Mouse (Mus musculus): ENCODE data around the gene Rbpj. TPM values are rescaled to one million over a fixed set of nuclear protein-coding genes. Genes with fewer than 3 reads are reported as not detected.

Gene Rbpj
- polyA plus RNA-seq, 2 experiments, result 49.7 to 57.3 TPM

DNA sequence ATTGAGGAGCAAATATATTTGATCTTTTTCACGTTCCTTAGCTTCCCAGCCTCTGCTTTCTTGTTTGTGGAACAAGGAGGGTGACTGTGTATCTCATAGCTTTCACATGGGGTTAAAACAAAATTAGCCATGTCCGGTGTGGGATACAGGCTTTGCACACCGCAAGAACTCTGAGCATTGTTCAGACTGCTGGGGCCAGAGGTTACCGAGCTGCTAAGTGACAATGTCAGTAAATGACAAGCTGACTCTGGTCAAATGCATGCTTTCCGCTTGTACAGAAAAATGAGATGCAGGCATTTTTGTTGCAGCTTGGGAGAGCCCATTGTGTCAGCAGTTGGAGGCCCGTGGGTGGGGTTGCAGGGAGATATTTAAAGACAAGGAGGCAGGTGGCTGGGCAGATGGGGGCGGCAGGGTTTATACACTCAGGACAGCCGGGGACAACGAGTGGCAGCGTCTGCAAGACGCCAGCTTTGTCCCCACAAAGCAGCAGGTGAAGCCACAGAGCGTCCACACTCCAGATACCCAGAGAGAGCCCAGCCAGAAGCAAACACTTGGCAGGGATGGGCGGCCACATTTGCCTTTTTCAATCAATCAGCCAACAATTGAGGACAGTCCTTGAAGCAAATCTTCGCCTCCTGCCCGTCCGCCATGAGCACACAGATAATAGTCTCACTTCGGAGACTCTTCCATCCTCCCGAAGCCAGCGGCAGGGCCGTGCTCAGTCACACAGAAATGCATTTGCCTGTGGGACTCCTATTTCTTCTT lies 59.5 kb downstream of the Rbpj start:
- ATAC-seq (ENCODE audit: low FRiP score, low read depth), result peak; percentile 73

DNA sequence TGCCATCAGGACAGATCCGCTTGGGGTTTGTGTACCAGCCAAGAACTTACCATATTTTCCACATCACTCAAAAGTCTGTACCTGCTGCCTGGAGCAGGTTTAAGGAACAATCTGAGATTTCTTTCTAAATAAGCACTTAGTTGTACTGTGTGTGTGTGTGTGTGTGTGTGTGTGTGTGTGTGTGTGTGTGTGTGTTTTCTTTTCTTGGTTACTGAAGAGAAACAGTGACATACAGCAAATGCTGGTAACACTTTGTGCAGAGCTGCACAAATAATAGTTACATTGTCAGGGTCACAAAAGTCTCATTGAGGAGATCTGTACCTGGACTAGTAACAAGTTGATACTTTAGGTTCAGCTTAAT lies 60.1 kb downstream of the Rbpj start:
- no peak for TF ChIP-seq POLR2A (IDR thresholded peaks at IDR 0.05; ENCODE audit: borderline replicate concordance, extremely low read depth, insufficient read depth, insufficient read length)
- WGBS, result 67% methylated on average over 1 of the region's 1 CpGs
- no peak overlapping the region; the same call in 1 of the 2 replicates for H3K27ac ChIP-seq (replicated peaks; ENCODE audit: low read depth, low read length)

More for the DNA sequence above, 59.5 kb downstream of the Rbpj start:
- H3K36me3 ChIP-seq (ENCODE audit: control insufficient read depth, insufficient read depth, low read length), result no peaks in the 10 kb centered on the region
- no peaks in the 10 kb centered on the region for H3K9me3 ChIP-seq (ENCODE audit: control insufficient read depth, low read length)
- H3K4me3 ChIP-seq (replicated peaks; ENCODE audit: low read length), result no peak overlapping the region
- H3K4me1 ChIP-seq (ENCODE audit: control insufficient read depth, insufficient read depth, low read length), result peaks cover 5% of the 10 kb centered on the region
- no peak overlapping the region for H3K9ac ChIP-seq (ENCODE audit: low read depth, low read length, severe bottlenecking)
- TF ChIP-seq POLR2A (IDR thresholded peaks at IDR 0.05; ENCODE audit: borderline replicate concordance, extremely low read depth, insufficient read depth, insufficient read length), result no peak
- DNase-seq (ENCODE audit: low spot score), result peak; percentile 13
- WGBS, result 74% methylated on average over 20 of the region's 20 CpGs
- H3K27me3 ChIP-seq (ENCODE audit: control insufficient read depth, insufficient read depth, low read length), result no peaks in the 10 kb centered on the region
- H3K4me2 ChIP-seq (replicated peaks; ENCODE audit: low read depth, low read length, severe bottlenecking), result no peak overlapping the region
- 0 out of 2 replicates have a peak overlapping the region, but pooled peaks have one; percentile 8 for H3K27ac ChIP-seq (replicated peaks; ENCODE audit: low read depth, low read length)

DNA sequence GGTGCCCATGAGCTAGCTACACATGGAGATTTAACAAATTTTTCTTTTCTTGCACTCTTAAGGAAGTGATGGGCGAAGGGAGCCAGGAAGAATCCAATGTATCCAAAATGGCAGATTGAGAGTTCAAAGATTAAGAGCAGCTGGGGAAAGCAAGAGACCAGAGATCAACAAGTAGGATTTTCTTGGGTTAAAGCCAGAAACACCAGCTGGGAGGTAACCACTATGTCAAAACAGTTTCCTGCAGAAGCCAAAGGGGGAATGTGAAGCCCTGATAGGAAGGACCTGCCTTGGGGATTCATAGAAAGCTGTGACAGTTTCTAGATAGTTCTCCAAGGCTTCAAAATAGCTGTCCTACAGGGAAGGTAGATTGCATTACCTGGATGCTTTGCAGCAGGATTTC lies 63.9 kb downstream of the Rbpj start:
- Histone ChIP-seq H3K4me1 (ENCODE audit: control insufficient read depth, insufficient read depth, low read length) (no peaks in the 10 kb centered on the region), H3K27me3 (ENCODE audit: control insufficient read depth, insufficient read depth, low read length) (no peaks in the 10 kb centered on the region), H3K36me3 (ENCODE audit: control insufficient read depth, insufficient read depth, low read length) (no peaks in the 10 kb centered on the region), H3K4me3 (replicated peaks; ENCODE audit: low read length) (no peak overlapping the region), H3K9ac (ENCODE audit: low read depth, low read length, severe bottlenecking) (no peak overlapping the region), H3K27ac (replicated peaks; ENCODE audit: low read depth, low read length) (no peak overlapping the region), H3K9me3 (ENCODE audit: control insufficient read depth, low read length) (no peaks in the 10 kb centered on the region), H3K4me2 (replicated peaks; ENCODE audit: low read depth, low read length, severe bottlenecking) (no peak overlapping the region)
- DNase-seq (ENCODE audit: low spot score) (peak; percentile 72), ATAC-seq (ENCODE audit: low FRiP score, low read depth) (no peak)
- TF ChIP-seq POLR2A (IDR thresholded peaks at IDR 0.05; ENCODE audit: borderline replicate concordance, extremely low read depth, insufficient read depth, insufficient read length), result no peak
- 100% methylated on average over 1 of the region's 1 CpGs for WGBS

More for the DNA sequence above, 60.1 kb downstream of the Rbpj start:
- H3K4me2 ChIP-seq (replicated peaks; ENCODE audit: low read depth, low read length, severe bottlenecking), result no peak overlapping the region
- H3K27me3 ChIP-seq (ENCODE audit: control insufficient read depth, insufficient read depth, low read length), result no peaks in the 10 kb centered on the region
- H3K9me3 ChIP-seq (ENCODE audit: control insufficient read depth, low read length), result no peaks in the 10 kb centered on the region
- H3K36me3 ChIP-seq (ENCODE audit: control insufficient read depth, insufficient read depth, low read length), result no peaks in the 10 kb centered on the region
- H3K9ac ChIP-seq (ENCODE audit: low read depth, low read length, severe bottlenecking), result no peak overlapping the region
- no peak overlapping the region for H3K4me3 ChIP-seq (replicated peaks; ENCODE audit: low read length)
- ATAC-seq (ENCODE audit: low FRiP score, low read depth) (no peak), DNase-seq (ENCODE audit: low spot score) (no peak)
- peaks cover 5% of the 10 kb centered on the region for H3K4me1 ChIP-seq (ENCODE audit: control insufficient read depth, insufficient read depth, low read length)

- Histone ChIP-seq H3K9me3 (ENCODE audit: control insufficient read depth, low read length) (no peaks in the 10 kb centered on the region), H3K36me3 (ENCODE audit: control insufficient read depth, insufficient read depth, low read length) (no peaks in the 10 kb centered on the region), H3K27me3 (ENCODE audit: control insufficient read depth, insufficient read depth, low read length) (no peaks in the 10 kb centered on the region), H3K4me1 (ENCODE audit: control insufficient read depth, insufficient read depth, low read length) (0 out of 2 replicates have a peak, but pooled peaks cover 2% of the 10 kb centered on the region), H3K9ac (ENCODE audit: low read depth, low read length, severe bottlenecking) (no peak overlapping the region), H3K27ac (replicated peaks; ENCODE audit: low read depth, low read length) (no peak overlapping the region), H3K4me2 (replicated peaks; ENCODE audit: low read depth, low read length, severe bottlenecking) (no peak overlapping the region), H3K4me3 (replicated peaks; ENCODE audit: low read length) (no peak overlapping the region)
- TF ChIP-seq POLR2A (IDR thresholded peaks at IDR 0.05; ENCODE audit: borderline replicate concordance, extremely low read depth, insufficient read depth, insufficient read length), result no peak
- DNase-seq (ENCODE audit: low spot score) (peak; percentile 50), ATAC-seq (ENCODE audit: low FRiP score, low read depth) (no peak)
- 70% methylated on average over 12 of the region's 12 CpGs for WGBS
These were observed 69.1 kb downstream of the Rbpj start for GRCm38 (mm10) chr5:53535096-53535495.

DNA sequence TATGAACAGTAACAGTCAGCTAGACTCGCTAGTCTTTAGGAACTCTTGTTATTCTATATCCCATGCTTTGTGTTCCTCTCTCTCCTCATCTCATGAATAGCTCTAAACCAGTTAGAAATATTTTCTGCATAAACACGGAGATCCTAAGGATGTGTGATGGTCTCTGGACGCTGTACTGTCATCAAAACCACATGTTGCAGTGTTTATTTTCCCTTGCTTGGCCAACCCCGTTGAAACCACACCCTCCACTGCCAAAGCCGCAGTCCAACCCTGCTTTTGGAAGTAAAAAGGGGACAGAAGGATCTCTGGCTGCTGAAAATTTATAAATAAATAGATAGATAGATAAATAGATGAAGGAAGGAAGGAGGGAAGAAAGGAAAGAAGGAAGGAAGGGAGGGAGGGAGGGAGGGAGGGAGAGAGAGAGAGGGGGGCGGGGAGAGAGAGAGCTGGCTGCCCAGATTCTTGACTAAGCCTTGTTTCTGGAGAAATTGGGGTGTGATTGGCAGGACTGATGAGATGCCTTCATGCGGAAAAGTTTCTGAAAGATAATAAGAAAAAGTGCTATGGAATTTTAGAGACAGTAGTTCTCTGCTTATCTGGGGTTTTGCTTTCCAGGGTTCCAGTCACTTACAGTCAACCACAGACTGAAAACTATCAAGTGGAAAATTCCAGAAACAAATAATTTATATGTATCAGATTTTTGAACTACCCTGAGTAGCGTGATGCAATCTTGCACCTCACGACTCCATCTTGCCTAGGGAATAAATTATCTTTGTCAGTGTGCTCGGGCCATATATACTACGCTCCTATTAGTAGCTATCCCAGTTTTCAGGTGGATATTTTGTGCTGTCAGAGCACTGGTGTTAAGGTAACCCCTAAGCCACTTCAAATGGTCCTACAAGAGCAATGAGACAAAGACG lies 70.9 kb downstream of the Rbpj start:
- Histone ChIP-seq H3K27me3 (ENCODE audit: control insufficient read depth, insufficient read depth, low read length) (no peaks in the 10 kb centered on the region), H3K9ac (ENCODE audit: low read depth, low read length, severe bottlenecking) (no peak overlapping the region), H3K9me3 (ENCODE audit: control insufficient read depth, low read length) (no peaks in the 10 kb centered on the region), H3K36me3 (ENCODE audit: control insufficient read depth, insufficient read depth, low read length) (no peaks in the 10 kb centered on the region), H3K4me3 (replicated peaks; ENCODE audit: low read length) (no peak overlapping the region), H3K4me2 (replicated peaks; ENCODE audit: low read depth, low read length, severe bottlenecking) (no peak overlapping the region), H3K4me1 (ENCODE audit: control insufficient read depth, insufficient read depth, low read length) (0 out of 2 replicates have a peak, but pooled peaks cover 2% of the 10 kb centered on the region), H3K27ac (replicated peaks; ENCODE audit: low read depth, low read length) (no peak overlapping the region)
- no peak for ATAC-seq (ENCODE audit: low FRiP score, low read depth)
- DNase-seq (ENCODE audit: low spot score), result no peak
- 64% methylated on average over 12 of the region's 12 CpGs for WGBS
- no peak for TF ChIP-seq POLR2A (IDR thresholded peaks at IDR 0.05; ENCODE audit: borderline replicate concordance, extremely low read depth, insufficient read depth, insufficient read length)

Measured in limb, embryonic 14.5 days (tissue).